Mouse (Mus musculus): ENCODE measurements at regions not wholly inside any gene's neighbourhood (a gene's known extent, or its start where the extent isn't known, plus 50 kb on each side); places are given as distances from the start of the nearest gene placed in this dataset.

DNA sequence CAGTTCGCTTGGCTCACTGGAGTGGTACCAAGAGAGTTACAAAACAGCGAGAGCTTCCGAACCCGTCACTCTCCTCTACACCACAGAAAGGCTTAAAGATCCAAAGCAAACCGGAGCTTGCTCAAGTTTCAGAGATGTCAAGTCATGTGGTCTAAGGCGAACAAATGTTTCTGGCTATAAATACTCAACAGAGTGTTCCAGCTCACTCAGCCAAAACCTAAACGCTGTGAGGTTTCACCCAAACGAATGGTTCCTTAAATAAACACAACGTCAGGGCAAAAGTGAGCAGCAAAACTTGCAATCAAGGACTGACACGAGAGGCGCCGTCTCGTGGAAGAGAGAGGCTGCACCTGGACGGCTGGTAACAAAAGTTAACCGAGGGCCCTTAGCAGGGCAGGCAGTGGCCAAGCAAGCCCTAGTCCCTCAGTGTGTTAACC is 227.2 kb downstream of the Lpin1 start:
- WGBS, result 30% methylated on average over 15 of the region's 15 CpGs
- Histone ChIP-seq H3K4me3 (ENCODE audit: low read depth, low read length) (no peak overlapping the region), H3K4me2 (replicated peaks; ENCODE audit: low read depth, low read length) (no peak overlapping the region), H3K9ac (replicated peaks; ENCODE audit: low read depth, low read length) (no peak overlapping the region), H3K9me3 (ENCODE audit: control insufficient read depth, low read depth, low read length) (no peaks in the 10 kb centered on the region), H3K27me3 (ENCODE audit: control insufficient read depth, insufficient read depth, low read length) (no peaks in the 10 kb centered on the region), H3K4me1 (ENCODE audit: control insufficient read depth, insufficient read depth, low read length) (no peaks in the 10 kb centered on the region), H3K27ac (ENCODE audit: low read length) (no peak overlapping the region), H3K36me3 (ENCODE audit: control insufficient read depth, insufficient read depth, low read length) (no peaks in the 10 kb centered on the region)
- no peak for ATAC-seq (ENCODE audit: insufficient number of reproducible peaks, insufficient read depth, low FRiP score, low read depth)

DNA sequence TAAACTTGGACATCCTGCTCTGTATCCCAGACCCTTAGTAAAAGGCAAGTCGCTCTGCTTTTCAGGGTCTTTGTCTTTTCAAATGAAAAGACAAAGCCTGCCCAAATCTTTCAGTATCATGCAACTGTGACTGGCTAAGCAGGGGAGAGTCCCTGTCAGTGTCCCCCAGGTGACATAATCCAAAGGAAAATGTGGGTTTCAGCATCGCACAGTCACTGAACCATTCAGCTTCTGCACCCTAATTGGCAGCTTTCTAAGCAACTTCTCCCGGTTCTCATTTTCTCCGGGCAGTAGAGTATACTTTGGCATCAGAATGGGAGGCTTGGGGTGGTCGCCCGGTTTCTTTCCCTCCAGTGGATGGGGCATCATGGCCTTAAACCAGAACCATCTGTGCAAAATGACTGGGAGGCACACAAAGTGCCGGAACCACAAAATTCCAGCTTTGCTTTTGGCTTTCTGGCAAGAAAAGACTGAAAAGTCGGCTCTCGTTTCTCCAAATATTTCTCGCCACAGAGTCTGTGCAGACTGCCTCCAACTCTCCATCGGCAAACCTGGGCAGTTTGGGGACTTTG is 228.3 kb downstream of the Lpin1 start:
- no peak overlapping the region for H3K27ac ChIP-seq (ENCODE audit: low read length)
- H3K9me3 ChIP-seq (ENCODE audit: control insufficient read depth, low read depth, low read length), result no peaks in the 10 kb centered on the region
- no peak for ATAC-seq (ENCODE audit: insufficient number of reproducible peaks, insufficient read depth, low FRiP score, low read depth)
- H3K4me1 ChIP-seq (ENCODE audit: control insufficient read depth, insufficient read depth, low read length), result no peaks in the 10 kb centered on the region
- H3K9ac ChIP-seq (replicated peaks; ENCODE audit: low read depth, low read length), result no peak overlapping the region
- no peak overlapping the region for H3K4me3 ChIP-seq (ENCODE audit: low read depth, low read length)
- H3K27me3 ChIP-seq (ENCODE audit: control insufficient read depth, insufficient read depth, low read length), result no peaks in the 10 kb centered on the region
- WGBS, result 83% methylated on average over 11 of the region's 11 CpGs
- no peaks in the 10 kb centered on the region for H3K36me3 ChIP-seq (ENCODE audit: control insufficient read depth, insufficient read depth, low read length)
- H3K4me2 ChIP-seq (replicated peaks; ENCODE audit: low read depth, low read length), result no peak overlapping the region

DNA sequence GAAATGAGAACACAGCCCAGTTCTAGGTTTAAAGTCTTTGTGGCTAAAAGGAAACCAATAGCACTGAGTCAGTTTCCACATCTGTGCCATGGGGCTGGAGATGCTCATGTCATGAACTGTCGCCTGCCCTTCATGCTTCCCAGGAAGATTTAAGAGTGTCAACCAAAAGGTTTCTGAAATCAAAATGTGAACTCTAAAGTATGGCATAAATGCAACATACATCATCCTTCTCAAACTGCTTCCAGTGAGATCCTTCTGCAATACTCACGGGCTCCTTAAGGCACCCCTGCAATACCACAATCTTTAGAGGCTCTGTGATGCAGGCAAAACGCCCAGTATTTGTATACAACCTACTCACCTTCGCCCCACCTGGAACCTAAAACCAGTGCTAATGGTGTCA is 229.7 kb downstream of the Lpin1 start:
- Histone ChIP-seq H3K4me1 (ENCODE audit: control insufficient read depth, insufficient read depth, low read length) (no peaks in the 10 kb centered on the region), H3K9me3 (ENCODE audit: control insufficient read depth, low read depth, low read length) (no peaks in the 10 kb centered on the region), H3K27me3 (ENCODE audit: control insufficient read depth, insufficient read depth, low read length) (no peaks in the 10 kb centered on the region), H3K27ac (ENCODE audit: low read length) (no peak overlapping the region), H3K36me3 (ENCODE audit: control insufficient read depth, insufficient read depth, low read length) (no peaks in the 10 kb centered on the region), H3K4me2 (replicated peaks; ENCODE audit: low read depth, low read length) (no peak overlapping the region), H3K4me3 (ENCODE audit: low read depth, low read length) (no peak overlapping the region), H3K9ac (replicated peaks; ENCODE audit: low read depth, low read length) (no peak overlapping the region)
- 60% methylated on average over 4 of the region's 4 CpGs for WGBS
- ATAC-seq (ENCODE audit: insufficient number of reproducible peaks, insufficient read depth, low FRiP score, low read depth), result no peak

DNA sequence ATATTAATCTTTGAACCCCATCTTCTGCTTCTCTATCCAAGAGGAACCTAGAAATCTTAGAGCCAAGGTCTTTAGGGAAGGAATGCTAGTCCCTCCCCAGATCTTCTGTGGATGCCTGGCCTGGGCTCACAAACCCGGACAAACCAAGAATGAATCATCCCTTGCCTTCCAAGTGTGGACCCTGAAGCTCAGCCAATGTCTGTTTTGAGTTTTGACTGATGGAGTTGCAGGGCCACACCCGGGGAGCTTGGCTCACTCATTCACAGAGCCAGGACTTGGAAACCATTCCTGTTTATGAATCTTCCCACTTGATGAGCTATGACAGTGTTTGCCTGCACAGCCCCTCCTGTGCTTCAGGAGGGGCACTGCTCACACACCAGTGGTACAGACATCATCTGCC is 230.4 kb downstream of the Lpin1 start:
- no peaks in the 10 kb centered on the region for H3K36me3 ChIP-seq (ENCODE audit: control insufficient read depth, insufficient read depth, low read length)
- no peak overlapping the region for H3K4me2 ChIP-seq (replicated peaks; ENCODE audit: low read depth, low read length)
- H3K9me3 ChIP-seq (ENCODE audit: control insufficient read depth, low read depth, low read length), result no peaks in the 10 kb centered on the region
- no peak overlapping the region for H3K9ac ChIP-seq (replicated peaks; ENCODE audit: low read depth, low read length)
- H3K4me1 ChIP-seq (ENCODE audit: control insufficient read depth, insufficient read depth, low read length), result no peaks in the 10 kb centered on the region
- WGBS, result 57% methylated on average over 2 of the region's 2 CpGs
- no peak for ATAC-seq (ENCODE audit: insufficient number of reproducible peaks, insufficient read depth, low FRiP score, low read depth)
- no peak overlapping the region for H3K27ac ChIP-seq (ENCODE audit: low read length)
- no peaks in the 10 kb centered on the region for H3K27me3 ChIP-seq (ENCODE audit: control insufficient read depth, insufficient read depth, low read length)
- H3K4me3 ChIP-seq (ENCODE audit: low read depth, low read length), result no peak overlapping the region

DNA sequence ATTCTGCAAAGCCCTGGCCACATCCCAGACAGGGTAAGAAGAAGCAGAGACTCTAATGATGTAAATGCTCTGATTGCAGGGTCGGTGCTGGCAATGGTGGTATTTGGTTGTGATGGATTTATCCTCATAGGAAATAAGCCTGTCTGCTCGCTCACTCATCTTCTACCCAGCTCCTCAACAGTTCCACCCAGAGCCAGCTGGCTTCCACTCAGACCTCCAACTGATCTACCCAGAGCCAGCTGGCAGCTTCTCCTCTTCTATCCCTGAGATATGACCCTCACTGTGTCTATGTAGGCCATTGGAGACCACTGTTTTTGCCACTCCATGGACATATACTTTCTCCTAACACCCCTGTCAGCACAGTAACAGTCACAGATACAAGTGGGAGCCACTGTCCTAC is 231.4 kb downstream of the Lpin1 start:
- no peak for ATAC-seq (ENCODE audit: insufficient number of reproducible peaks, insufficient read depth, low FRiP score, low read depth)
- Histone ChIP-seq H3K9ac (replicated peaks; ENCODE audit: low read depth, low read length) (no peak overlapping the region), H3K27me3 (ENCODE audit: control insufficient read depth, insufficient read depth, low read length) (no peaks in the 10 kb centered on the region), H3K36me3 (ENCODE audit: control insufficient read depth, insufficient read depth, low read length) (no peaks in the 10 kb centered on the region), H3K4me2 (replicated peaks; ENCODE audit: low read depth, low read length) (no peak overlapping the region), H3K4me1 (ENCODE audit: control insufficient read depth, insufficient read depth, low read length) (no peaks in the 10 kb centered on the region), H3K4me3 (ENCODE audit: low read depth, low read length) (no peak overlapping the region), H3K9me3 (ENCODE audit: control insufficient read depth, low read depth, low read length) (no peaks in the 10 kb centered on the region), H3K27ac (ENCODE audit: low read length) (no peak overlapping the region)
- 66% methylated on average over 2 of the region's 2 CpGs for WGBS

DNA sequence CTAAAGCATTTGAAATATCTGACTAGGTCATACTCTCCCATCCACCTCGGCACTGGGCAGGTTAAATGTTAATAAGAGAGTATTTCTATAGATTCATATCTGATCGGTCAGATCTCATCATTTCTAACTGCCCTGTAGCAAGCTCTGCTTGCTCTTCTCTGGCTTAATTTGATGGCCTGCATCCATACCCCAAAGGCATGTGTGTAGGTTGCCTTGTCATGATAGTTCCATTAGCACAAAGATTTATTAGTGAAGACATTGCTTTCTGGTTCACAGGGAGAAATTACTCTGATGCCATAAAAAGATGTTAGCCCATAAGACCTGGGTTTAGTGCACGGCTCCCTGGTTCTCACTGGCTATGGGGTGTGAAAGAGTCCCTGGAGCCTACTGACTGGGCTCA is 232.3 kb downstream of the Lpin1 start:
- Histone ChIP-seq H3K27ac (ENCODE audit: low read length) (no peak overlapping the region), H3K36me3 (ENCODE audit: control insufficient read depth, insufficient read depth, low read length) (no peaks in the 10 kb centered on the region), H3K4me2 (replicated peaks; ENCODE audit: low read depth, low read length) (no peak overlapping the region), H3K27me3 (ENCODE audit: control insufficient read depth, insufficient read depth, low read length) (no peaks in the 10 kb centered on the region), H3K4me1 (ENCODE audit: control insufficient read depth, insufficient read depth, low read length) (no peaks in the 10 kb centered on the region), H3K9me3 (ENCODE audit: control insufficient read depth, low read depth, low read length) (no peaks in the 10 kb centered on the region), H3K9ac (replicated peaks; ENCODE audit: low read depth, low read length) (no peak overlapping the region), H3K4me3 (ENCODE audit: low read depth, low read length) (no peak overlapping the region)
- 73% methylated on average over 3 of the region's 3 CpGs for WGBS
- ATAC-seq (ENCODE audit: insufficient number of reproducible peaks, insufficient read depth, low FRiP score, low read depth), result no peak

DNA sequence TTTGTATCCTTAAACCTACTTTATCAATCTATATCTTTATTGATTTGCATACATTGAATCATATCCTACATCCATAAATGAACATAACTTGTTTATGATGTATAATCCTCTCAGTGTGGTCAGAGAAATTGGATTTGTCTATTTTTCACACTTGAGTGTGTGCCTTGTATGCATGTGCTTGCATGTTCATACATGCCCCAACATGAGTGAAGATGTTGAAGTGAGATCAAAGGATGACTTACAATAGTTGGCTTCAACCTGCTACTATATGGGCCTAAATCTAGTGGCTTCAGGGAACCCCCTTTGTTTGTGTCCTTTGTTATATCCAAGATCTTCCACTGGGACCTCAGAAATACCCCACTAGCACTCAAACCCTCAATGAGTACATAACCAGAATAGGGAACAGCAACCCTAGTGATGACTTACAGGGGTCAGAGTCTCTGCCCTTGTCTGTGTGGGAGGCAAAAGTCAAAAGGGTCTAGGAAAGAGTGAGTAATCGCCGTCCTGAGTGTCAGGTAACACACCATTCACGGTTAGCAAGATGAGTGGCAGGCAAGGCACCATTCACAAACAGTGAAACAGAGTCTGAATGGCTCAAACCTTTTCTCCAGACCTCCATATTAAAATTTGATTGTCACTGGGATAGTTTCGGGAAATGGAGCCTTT is 236.3 kb downstream of the Lpin1 start:
- Histone ChIP-seq H3K27ac (ENCODE audit: low read length) (no peak overlapping the region), H3K27me3 (ENCODE audit: control insufficient read depth, insufficient read depth, low read length) (no peaks in the 10 kb centered on the region), H3K36me3 (ENCODE audit: control insufficient read depth, insufficient read depth, low read length) (no peaks in the 10 kb centered on the region), H3K9ac (replicated peaks; ENCODE audit: low read depth, low read length) (no peak overlapping the region), H3K4me3 (ENCODE audit: low read depth, low read length) (no peak overlapping the region), H3K9me3 (ENCODE audit: control insufficient read depth, low read depth, low read length) (no peaks in the 10 kb centered on the region), H3K4me1 (ENCODE audit: control insufficient read depth, insufficient read depth, low read length) (no peaks in the 10 kb centered on the region), H3K4me2 (replicated peaks; ENCODE audit: low read depth, low read length) (no peak overlapping the region)
- no peak for ATAC-seq (ENCODE audit: insufficient number of reproducible peaks, insufficient read depth, low FRiP score, low read depth)
- WGBS, result 70% methylated on average over 4 of the region's 4 CpGs

DNA sequence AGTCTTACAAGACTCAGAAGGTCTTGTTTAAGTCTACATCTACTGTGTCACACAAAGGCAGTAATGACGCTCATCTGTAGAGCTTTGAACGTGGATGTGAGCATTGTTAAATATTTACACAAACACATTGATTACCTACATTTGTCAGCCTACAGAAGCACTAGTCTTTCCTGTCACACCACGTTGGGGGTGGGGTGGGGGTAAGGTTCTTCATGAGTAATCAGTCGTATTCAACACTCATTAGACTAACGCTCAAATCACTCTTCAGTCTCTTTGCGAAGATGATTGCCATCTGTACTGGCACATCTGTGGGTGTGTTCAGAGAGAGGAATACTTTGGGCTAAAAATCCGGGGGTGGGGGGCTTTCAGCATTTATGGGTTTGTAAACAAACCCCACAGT is 240.7 kb downstream of the Lpin1 start:
- ATAC-seq (ENCODE audit: insufficient number of reproducible peaks, insufficient read depth, low FRiP score, low read depth), result no peak
- no peaks in the 10 kb centered on the region for H3K4me1 ChIP-seq (ENCODE audit: control insufficient read depth, insufficient read depth, low read length)
- H3K4me3 ChIP-seq (ENCODE audit: low read depth, low read length), result no peak overlapping the region
- H3K36me3 ChIP-seq (ENCODE audit: control insufficient read depth, insufficient read depth, low read length), result no peaks in the 10 kb centered on the region
- 59% methylated on average over 7 of the region's 7 CpGs for WGBS
- no peak overlapping the region for H3K4me2 ChIP-seq (replicated peaks; ENCODE audit: low read depth, low read length)
- no peaks in the 10 kb centered on the region for H3K9me3 ChIP-seq (ENCODE audit: control insufficient read depth, low read depth, low read length)
- no peak overlapping the region for H3K27ac ChIP-seq (ENCODE audit: low read length)
- H3K9ac ChIP-seq (replicated peaks; ENCODE audit: low read depth, low read length), result no peak overlapping the region
- no peaks in the 10 kb centered on the region for H3K27me3 ChIP-seq (ENCODE audit: control insufficient read depth, insufficient read depth, low read length)

DNA sequence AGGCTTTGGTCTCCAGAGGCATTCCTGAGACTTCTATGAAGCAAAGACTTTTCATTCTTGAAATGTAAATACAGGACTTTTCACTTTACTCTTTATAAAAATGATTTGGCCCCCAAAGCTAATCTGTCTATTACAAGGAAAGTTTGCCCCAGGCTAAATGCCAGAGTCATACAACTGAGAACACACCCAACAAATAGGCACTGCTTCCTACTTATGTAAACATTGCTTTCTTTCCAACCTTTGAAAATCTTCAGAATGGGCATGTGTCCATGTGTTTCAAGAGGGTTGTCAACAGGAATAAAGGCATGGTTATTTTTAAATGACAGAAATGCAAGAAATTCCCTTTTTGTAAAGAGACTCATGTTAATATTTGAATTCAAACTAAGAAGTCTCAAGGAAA is 248.4 kb downstream of the Lpin1 start:
- no peak overlapping the region for H3K4me2 ChIP-seq (replicated peaks; ENCODE audit: low read depth, low read length)
- H3K4me3 ChIP-seq (ENCODE audit: low read depth, low read length), result no peak overlapping the region
- no peaks in the 10 kb centered on the region for H3K9me3 ChIP-seq (ENCODE audit: control insufficient read depth, low read depth, low read length)
- no peaks in the 10 kb centered on the region for H3K27me3 ChIP-seq (ENCODE audit: control insufficient read depth, insufficient read depth, low read length)
- H3K36me3 ChIP-seq (ENCODE audit: control insufficient read depth, insufficient read depth, low read length), result no peaks in the 10 kb centered on the region
- no peak overlapping the region for H3K27ac ChIP-seq (ENCODE audit: low read length)
- H3K9ac ChIP-seq (replicated peaks; ENCODE audit: low read depth, low read length), result no peak overlapping the region
- H3K4me1 ChIP-seq (ENCODE audit: control insufficient read depth, insufficient read depth, low read length), result no peaks in the 10 kb centered on the region
- ATAC-seq (ENCODE audit: insufficient number of reproducible peaks, insufficient read depth, low FRiP score, low read depth), result no peak
